Mouse (Mus musculus) lung, postnatal 0 days (tissue): ENCODE measurements at regions not wholly inside any gene's neighbourhood (a gene's known extent, or its start where the extent isn't known, plus 50 kb on each side); places are given as distances from the start of the nearest gene placed in this dataset.

ENCODE experiments used
- CTCF ChIP-seq: IDR thresholded peaks from 2 replicates; pipeline ENCODE4 v1.5.1; 2016; ENCODE audit warnings: antibody characterized with exemption, mild to moderate bottlenecking
- EP300 ChIP-seq: IDR thresholded peaks from 2 replicates; pipeline ENCODE4 v1.6.1; 2016; ENCODE audit warnings: antibody characterized with exemption, mild to moderate bottlenecking, control low read depth

GRCm38 (mm10) chr11:64597305-64597704 lies 160.9 kb upstream of the F930015N05Rik start:
- TF ChIP-seq CTCF (no peak), EP300 (no peak)
